Mouse (Mus musculus) lung, embryonic 16.5 days (tissue): ENCODE measurements around the gene Spata31d1d. TPM values are rescaled to one million over a fixed set of nuclear protein-coding genes. Genes with fewer than 3 reads are reported as not detected.
"Not testable (repeated sequence)": the region's sequence is repeated elsewhere in the genome, so short reads cannot be mapped to it uniquely, and the experiment has no call there.

Experiments
- ATAC-seq: fragments of 200-750 bp; cut with Nextera tagmentation; 2 replicates; pipeline ENCODE4 v1.8.0; 2017; ENCODE audit warnings: low read depth, mild to moderate bottlenecking, moderate library complexity
- H3K27ac ChIP-seq: fragments of 300-500 bp; sonication (generic); 2 replicates; pipeline ENCODE4 v1.5.1; 2014; ENCODE audit warnings: mild to moderate bottlenecking, control low read depth, low read length
- H3K27me3 ChIP-seq: fragments of 300-500 bp; sonication (generic); 2 replicates; pipeline ENCODE4 v1.6.1; 2014; ENCODE audit warnings: low read depth, low read length, mixed read lengths; ENCODE audit not compliant: control insufficient read depth, insufficient read depth
- H3K36me3 ChIP-seq: fragments of 300-500 bp; sonication (generic); 2 replicates; pipeline ENCODE4 v1.6.1; 2014; ENCODE audit warnings: low read length; ENCODE audit not compliant: control insufficient read depth, insufficient read depth
- H3K4me1 ChIP-seq: fragments of 300-500 bp; sonication (generic); replicated peaks from 2 replicates; pipeline ENCODE4 v1.6.1; 2014; ENCODE audit warnings: low read length, mixed read lengths; ENCODE audit not compliant: control insufficient read depth, insufficient read depth
- H3K4me2 ChIP-seq: fragments of 300-500 bp; sonication (generic); 2 replicates; pipeline ENCODE4 v1.6.1; 2014; ENCODE audit warnings: low read depth, low read length, control low read depth
- H3K4me3 ChIP-seq: fragments of 300-500 bp; sonication (generic); 2 replicates; pipeline ENCODE4 v1.5.1; 2014; ENCODE audit warnings: mild to moderate bottlenecking, low read length, control low read depth
- H3K9ac ChIP-seq: fragments of 300-500 bp; sonication (generic); 2 replicates; pipeline ENCODE4 v1.6.1; 2014; ENCODE audit warnings: low read length, control low read depth
- H3K9me3 ChIP-seq: fragments of 300-500 bp; sonication (generic); 2 replicates; pipeline ENCODE4 v1.6.1; 2016; ENCODE audit warnings: low read length; ENCODE audit not compliant: control insufficient read depth
- WGBS: fragments of 180-500 bp; shearing (Covaris S2); extraction: QIAGEN DNeasy Blood & Tissue Kit; methylation state at CpG from one replicate; pipeline ENCODE4 v1.1.7; 2014; 5-methylcytosine and 5-hydroxymethylcytosine counted together
- polyA plus RNA-seq: library from polyadenylated mRNA; unstranded; fragments of >200 nt; fragmentation: Nextera tagmentation; extraction: Ambion mirVana; gene quantifications from 2 replicates; pipeline ENCODE4 v1.2.1, GENCODE M21; 2015

Gene Spata31d1d
- polyA plus RNA-seq, 1 experiment from 2014 or later = not detected

- peak overlapping the region; percentile 2; the same call in 1 of the 2 replicates for H3K27ac ChIP-seq
- not testable (repeated sequence) for H3K4me1 ChIP-seq, H3K27me3 ChIP-seq, H3K9ac ChIP-seq, H3K4me2 ChIP-seq, H3K36me3 ChIP-seq, H3K9me3 ChIP-seq, H3K4me3 ChIP-seq
- 20% methylated on average over 6 of the region's 6 CpGs for WGBS
- ATAC-seq = peak; percentile 83
These were observed 12.6 kb downstream of the Spata31d1d start for GRCm38 (mm10) chr13:59718857-59719440.

- WGBS = 34% methylated on average over 3 of the region's 3 CpGs
- ATAC-seq = no peak
These were observed 17.8 kb downstream of the Spata31d1d start for GRCm38 (mm10) chr13:59713710-59714109.

GRCm38 (mm10) chr13:59711984-59712383 lies 19.6 kb downstream of the Spata31d1d start, which contains the start of gene Spata31d1b:
Gene Spata31d1b, plus strand, starts transcription at chr13:59712284.
- not testable (repeated sequence) for H3K27me3 ChIP-seq, H3K9me3 ChIP-seq, H3K27ac ChIP-seq, H3K36me3 ChIP-seq, H3K9ac ChIP-seq, H3K4me2 ChIP-seq, ATAC-seq, H3K4me3 ChIP-seq, H3K4me1 ChIP-seq
- WGBS = 64% methylated on average over 3 of the region's 3 CpGs

More at GRCm38 (mm10) chr13:59713710-59714109, 17.8 kb downstream of the Spata31d1d start:
- no peaks in the 10 kb centered on the region for H3K9me3 ChIP-seq
- H3K4me3 ChIP-seq = no peak overlapping the region
- H3K36me3 ChIP-seq = no peaks in the 10 kb centered on the region
- H3K27me3 ChIP-seq = no peaks in the 10 kb centered on the region
- no peaks in the 10 kb centered on the region for H3K4me1 ChIP-seq
- no peak overlapping the region for H3K9ac ChIP-seq
- H3K4me2 ChIP-seq = no peak overlapping the region
- no peak overlapping the region for H3K27ac ChIP-seq

- Histone ChIP-seq H3K9me3 (no peaks in the 10 kb centered on the region), H3K27me3 (no peaks in the 10 kb centered on the region), H3K27ac (no peak within 1 kb of the TSS), H3K4me1 (no peaks in the 10 kb centered on the region), H3K4me3 (no peak within 1 kb of the TSS), H3K36me3 (no peaks in the 10 kb centered on the region), H3K4me2 (no peak within 1 kb of the TSS), H3K9ac (no peak within 1 kb of the TSS)
- no peak for ATAC-seq
- WGBS = 85% methylated on average over 15 of the region's 15 CpGs
These were observed 21.3 kb downstream of the Spata31d1d start, which contains the start of gene Spata31d1a for GRCm38 (mm10) chr13:59710230-59710629. Gene Spata31d1a, minus strand, starts transcription at chr13:59710330.

- Histone ChIP-seq H3K4me2 (peak overlapping the region; percentile 18; the same call in 1 of the 2 replicates), H3K36me3 (no peaks in the 10 kb centered on the region), H3K27me3 (no peaks in the 10 kb centered on the region), H3K27ac (no peak overlapping the region), H3K4me3 (no peak overlapping the region), H3K9me3 (no peaks in the 10 kb centered on the region), H3K4me1 (peaks cover 7% of the 10 kb centered on the region; the same call in 1 of the 2 replicates), H3K9ac (no peak overlapping the region)
- 29% methylated on average over 12 of the region's 12 CpGs for WGBS
- ATAC-seq = peak; percentile 62; the same call in 1 of the 2 replicates
These were observed 27.0 kb downstream of the Spata31d1d start for GRCm38 (mm10) chr13:59704562-59704961.

- no peaks in the 10 kb centered on the region for H3K36me3 ChIP-seq
- 75% methylated on average over 12 of the region's 12 CpGs for WGBS
- no peak overlapping the region for H3K4me2 ChIP-seq
- H3K9ac ChIP-seq = no peak overlapping the region
- H3K4me1 ChIP-seq = peaks cover 7% of the 10 kb centered on the region; the same call in 1 of the 2 replicates
- no peak for ATAC-seq
- no peak overlapping the region for H3K4me3 ChIP-seq
- no peaks in the 10 kb centered on the region for H3K9me3 ChIP-seq
- H3K27me3 ChIP-seq = no peaks in the 10 kb centered on the region
- H3K27ac ChIP-seq = no peak overlapping the region
These were observed 28.0 kb downstream of the Spata31d1d start for GRCm38 (mm10) chr13:59703514-59703913.

GRCm38 (mm10) chr13:59700137-59700536 lies 31.4 kb downstream of the Spata31d1d start:
- not testable (repeated sequence) for H3K9me3 ChIP-seq, H3K4me3 ChIP-seq, H3K9ac ChIP-seq, H3K27me3 ChIP-seq, H3K36me3 ChIP-seq, H3K27ac ChIP-seq, H3K4me1 ChIP-seq, H3K4me2 ChIP-seq
- ATAC-seq = 0 out of 2 replicates have a peak, but pooled peaks have one; percentile 47
- WGBS = 73% methylated on average over 1 of the region's 1 CpGs

- H3K27ac ChIP-seq = no peak overlapping the region
- 89% methylated on average over 8 of the region's 8 CpGs for WGBS
These were observed 32.4 kb downstream of the Spata31d1d start for GRCm38 (mm10) chr13:59699131-59699530.

GRCm38 (mm10) chr13:59695781-59696180 lies 35.8 kb downstream of the Spata31d1d start:
- Histone ChIP-seq H3K27ac (no peak overlapping the region), H3K9ac (no peak overlapping the region), H3K4me1 (no peaks in the 10 kb centered on the region), H3K4me2 (no peak overlapping the region), H3K27me3 (no peaks in the 10 kb centered on the region), H3K4me3 (no peak overlapping the region), H3K9me3 (no peaks in the 10 kb centered on the region), H3K36me3 (no peaks in the 10 kb centered on the region)
- ATAC-seq = no peak
- WGBS = 73% methylated on average over 7 of the region's 7 CpGs

More at GRCm38 (mm10) chr13:59699131-59699530, 32.4 kb downstream of the Spata31d1d start:
- peaks cover 2% of the 10 kb centered on the region; the same call in 1 of the 2 replicates for H3K4me1 ChIP-seq
- H3K4me2 ChIP-seq = no peak overlapping the region
- H3K4me3 ChIP-seq = no peak overlapping the region
- no peak overlapping the region for H3K9ac ChIP-seq
- no peak for ATAC-seq
- no peaks in the 10 kb centered on the region for H3K27me3 ChIP-seq
- no peaks in the 10 kb centered on the region for H3K36me3 ChIP-seq
- H3K9me3 ChIP-seq = no peaks in the 10 kb centered on the region
